Mouse (Mus musculus): ENCODE results near the gene Larp6. TPM values are rescaled to one million over a fixed set of nuclear protein-coding genes. Genes with fewer than 3 reads are reported as not detected.

Larp6 gene
- polyA plus RNA-seq, 1 experiment from 2014 or later, result 10.3 TPM

GRCm38 (mm10) chr9:60765181-60765580 lies 52.4 kb downstream of the Larp6 start:
- no peak overlapping the region for H3K27ac ChIP-seq (ENCODE audit: low read length)
- no peaks in the 10 kb centered on the region for H3K27me3 ChIP-seq (replicated peaks; ENCODE audit: control insufficient read depth, insufficient read depth, low read length)
- H3K4me2 ChIP-seq (ENCODE audit: low read length), result no peak overlapping the region
- H3K9ac ChIP-seq (replicated peaks; ENCODE audit: low read depth, low read length), result no peak overlapping the region
- H3K4me3 ChIP-seq (replicated peaks; ENCODE audit: low read length), result no peak overlapping the region
- no peaks in the 10 kb centered on the region for H3K36me3 ChIP-seq (ENCODE audit: control insufficient read depth, insufficient read depth)
- no peaks in the 10 kb centered on the region for H3K9me3 ChIP-seq (ENCODE audit: control insufficient read depth, low read length)
- ATAC-seq, result no peak
- WGBS, result 67% methylated on average over 2 of the region's 2 CpGs
- no peaks in the 10 kb centered on the region for H3K4me1 ChIP-seq (replicated peaks; ENCODE audit: control insufficient read depth, insufficient read depth, low read length)

- no peak overlapping the region for H3K4me3 ChIP-seq (replicated peaks; ENCODE audit: low read length)
- H3K4me1 ChIP-seq (replicated peaks; ENCODE audit: control insufficient read depth, insufficient read depth, low read length), result no peaks in the 10 kb centered on the region
- no peak overlapping the region for H3K9ac ChIP-seq (replicated peaks; ENCODE audit: low read depth, low read length)
- no peak for ATAC-seq
- H3K9me3 ChIP-seq (ENCODE audit: control insufficient read depth, low read length), result no peaks in the 10 kb centered on the region
- no peaks in the 10 kb centered on the region for H3K27me3 ChIP-seq (replicated peaks; ENCODE audit: control insufficient read depth, insufficient read depth, low read length)
- H3K36me3 ChIP-seq (ENCODE audit: control insufficient read depth, insufficient read depth), result no peaks in the 10 kb centered on the region
- 70% methylated on average over 9 of the region's 9 CpGs for WGBS
- H3K27ac ChIP-seq (ENCODE audit: low read length), result no peak overlapping the region
- H3K4me2 ChIP-seq (ENCODE audit: low read length), result no peak overlapping the region
These were observed 55.6 kb downstream of the Larp6 start for GRCm38 (mm10) chr9:60768393-60768792.

GRCm38 (mm10) chr9:60769711-60770111 lies 56.9 kb downstream of the Larp6 start:
- H3K27ac ChIP-seq (ENCODE audit: low read length), result no peak overlapping the region
- H3K27me3 ChIP-seq (replicated peaks; ENCODE audit: control insufficient read depth, insufficient read depth, low read length), result no peaks in the 10 kb centered on the region
- H3K9me3 ChIP-seq (ENCODE audit: control insufficient read depth, low read length), result no peaks in the 10 kb centered on the region
- H3K36me3 ChIP-seq (ENCODE audit: control insufficient read depth, insufficient read depth), result no peaks in the 10 kb centered on the region
- H3K9ac ChIP-seq (replicated peaks; ENCODE audit: low read depth, low read length), result no peak overlapping the region
- H3K4me2 ChIP-seq (ENCODE audit: low read length), result no peak overlapping the region
- ATAC-seq, result no peak
- no peak overlapping the region for H3K4me3 ChIP-seq (replicated peaks; ENCODE audit: low read length)
- H3K4me1 ChIP-seq (replicated peaks; ENCODE audit: control insufficient read depth, insufficient read depth, low read length), result no peaks in the 10 kb centered on the region
- WGBS, result 83% methylated on average over 6 of the region's 6 CpGs

GRCm38 (mm10) chr9:60773713-60774112 lies 60.9 kb downstream of the Larp6 start:
- Histone ChIP-seq H3K4me1 (replicated peaks; ENCODE audit: control insufficient read depth, insufficient read depth, low read length) (no peaks in the 10 kb centered on the region), H3K27me3 (replicated peaks; ENCODE audit: control insufficient read depth, insufficient read depth, low read length) (no peaks in the 10 kb centered on the region), H3K27ac (ENCODE audit: low read length) (no peak overlapping the region), H3K4me2 (ENCODE audit: low read length) (no peak overlapping the region), H3K9me3 (ENCODE audit: control insufficient read depth, low read length) (no peaks in the 10 kb centered on the region), H3K4me3 (replicated peaks; ENCODE audit: low read length) (no peak overlapping the region), H3K36me3 (ENCODE audit: control insufficient read depth, insufficient read depth) (no peaks in the 10 kb centered on the region), H3K9ac (replicated peaks; ENCODE audit: low read depth, low read length) (no peak overlapping the region)
- WGBS, result 89% methylated on average over 2 of the region's 2 CpGs
- no peak for ATAC-seq

GRCm38 (mm10) chr9:60776899-60777298 lies 64.1 kb downstream of the Larp6 start:
- H3K4me1 ChIP-seq (replicated peaks; ENCODE audit: control insufficient read depth, insufficient read depth, low read length), result peaks cover 4% of the 10 kb centered on the region; the same call in 1 of the 2 replicates
- no peak overlapping the region for H3K4me3 ChIP-seq (replicated peaks; ENCODE audit: low read length)
- ATAC-seq, result no peak
- H3K9ac ChIP-seq (replicated peaks; ENCODE audit: low read depth, low read length), result no peak overlapping the region
- no peaks in the 10 kb centered on the region for H3K27me3 ChIP-seq (replicated peaks; ENCODE audit: control insufficient read depth, insufficient read depth, low read length)
- no peaks in the 10 kb centered on the region for H3K9me3 ChIP-seq (ENCODE audit: control insufficient read depth, low read length)
- H3K27ac ChIP-seq (ENCODE audit: low read length), result no peak overlapping the region
- 86% methylated on average over 9 of the region's 9 CpGs for WGBS
- no peak overlapping the region for H3K4me2 ChIP-seq (ENCODE audit: low read length)
- no peaks in the 10 kb centered on the region for H3K36me3 ChIP-seq (ENCODE audit: control insufficient read depth, insufficient read depth)

- H3K4me3 ChIP-seq (replicated peaks; ENCODE audit: low read length), result no peak overlapping the region
- H3K4me2 ChIP-seq (ENCODE audit: low read length), result no peak overlapping the region
- no peak overlapping the region for H3K27ac ChIP-seq (ENCODE audit: low read length)
- H3K4me1 ChIP-seq (replicated peaks; ENCODE audit: control insufficient read depth, insufficient read depth, low read length), result peaks cover 7% of the 10 kb centered on the region
- no peaks in the 10 kb centered on the region for H3K9me3 ChIP-seq (ENCODE audit: control insufficient read depth, low read length)
- H3K27me3 ChIP-seq (replicated peaks; ENCODE audit: control insufficient read depth, insufficient read depth, low read length), result no peaks in the 10 kb centered on the region
- 45% methylated on average over 9 of the region's 9 CpGs for WGBS
- H3K9ac ChIP-seq (replicated peaks; ENCODE audit: low read depth, low read length), result no peak overlapping the region
- no peaks in the 10 kb centered on the region for H3K36me3 ChIP-seq (ENCODE audit: control insufficient read depth, insufficient read depth)
- ATAC-seq, result no peak
These were observed 69.4 kb downstream of the Larp6 start for GRCm38 (mm10) chr9:60782057-60782789.

GRCm38 (mm10) chr9:60785069-60785468 lies 72.3 kb downstream of the Larp6 start:
- H3K9me3 ChIP-seq (ENCODE audit: control insufficient read depth, low read length), result no peaks in the 10 kb centered on the region
- no peak overlapping the region for H3K9ac ChIP-seq (replicated peaks; ENCODE audit: low read depth, low read length)
- no peak overlapping the region for H3K4me2 ChIP-seq (ENCODE audit: low read length)
- H3K36me3 ChIP-seq (ENCODE audit: control insufficient read depth, insufficient read depth), result no peaks in the 10 kb centered on the region
- H3K4me1 ChIP-seq (replicated peaks; ENCODE audit: control insufficient read depth, insufficient read depth, low read length), result peaks cover 7% of the 10 kb centered on the region
- H3K4me3 ChIP-seq (replicated peaks; ENCODE audit: low read length), result no peak overlapping the region
- no peak overlapping the region for H3K27ac ChIP-seq (ENCODE audit: low read length)
- no peaks in the 10 kb centered on the region for H3K27me3 ChIP-seq (replicated peaks; ENCODE audit: control insufficient read depth, insufficient read depth, low read length)
- 78% methylated on average over 4 of the region's 4 CpGs for WGBS
- ATAC-seq, result no peak

GRCm38 (mm10) chr9:60787517-60788110 lies 74.8 kb downstream of the Larp6 start:
- WGBS, result 51% methylated on average over 2 of the region's 2 CpGs
- no peak for ATAC-seq
- H3K4me2 ChIP-seq (ENCODE audit: low read length), result no peak overlapping the region
- H3K27me3 ChIP-seq (replicated peaks; ENCODE audit: control insufficient read depth, insufficient read depth, low read length), result 0 out of 2 replicates have a peak, but pooled peaks cover 1% of the 10 kb centered on the region
- H3K9me3 ChIP-seq (ENCODE audit: control insufficient read depth, low read length), result no peaks in the 10 kb centered on the region
- H3K9ac ChIP-seq (replicated peaks; ENCODE audit: low read depth, low read length), result no peak overlapping the region
- H3K36me3 ChIP-seq (ENCODE audit: control insufficient read depth, insufficient read depth), result no peaks in the 10 kb centered on the region
- no peaks in the 10 kb centered on the region for H3K4me1 ChIP-seq (replicated peaks; ENCODE audit: control insufficient read depth, insufficient read depth, low read length)
- H3K4me3 ChIP-seq (replicated peaks; ENCODE audit: low read length), result no peak overlapping the region
- H3K27ac ChIP-seq (ENCODE audit: low read length), result no peak overlapping the region

All from forebrain, embryonic 16.5 days (tissue).